Mouse (Mus musculus) C2C12 (cell line): ENCODE results near the gene Mapk13.

Source experiments
- CEBPB ChIP-seq: IDR thresholded peaks from one replicate; pipeline ENCODE4 v1.6.1; 2011; ENCODE audit warnings: low read depth, mild to moderate bottlenecking, control low read depth, moderate library complexity
- CTCF ChIP-seq: IDR thresholded peaks from one replicate; pipeline ENCODE4 v1.5.1; 2011; ENCODE audit not compliant: control insufficient read depth, insufficient read depth, insufficient read length
- FOSL1 ChIP-seq: IDR thresholded peaks from one replicate; pipeline ENCODE4 v1.8.0; 2011; ENCODE audit warnings: mild to moderate bottlenecking, low read length; ENCODE audit not compliant: poor library complexity, insufficient read depth, severe bottlenecking
- MAX ChIP-seq: IDR thresholded peaks from one replicate; pipeline ENCODE4 v1.6.1; 2011; ENCODE audit warnings: mild to moderate bottlenecking, control low read depth
- MYOD1 ChIP-seq: IDR thresholded peaks from one replicate; pipeline ENCODE4 v1.6.1; 2011; ENCODE audit warnings: low read depth; ENCODE audit not compliant: control insufficient read depth, insufficient read length
- MYOG ChIP-seq: IDR thresholded peaks from one replicate; pipeline ENCODE4 v1.6.1; 2011; ENCODE audit not compliant: control insufficient read depth, insufficient read length; ENCODE audit errors: extremely low read depth
- USF1 ChIP-seq: IDR thresholded peaks from one replicate; pipeline ENCODE4 v1.6.1; 2011; ENCODE audit warnings: low read depth, mild to moderate bottlenecking, control low read depth, moderate library complexity

DNA sequence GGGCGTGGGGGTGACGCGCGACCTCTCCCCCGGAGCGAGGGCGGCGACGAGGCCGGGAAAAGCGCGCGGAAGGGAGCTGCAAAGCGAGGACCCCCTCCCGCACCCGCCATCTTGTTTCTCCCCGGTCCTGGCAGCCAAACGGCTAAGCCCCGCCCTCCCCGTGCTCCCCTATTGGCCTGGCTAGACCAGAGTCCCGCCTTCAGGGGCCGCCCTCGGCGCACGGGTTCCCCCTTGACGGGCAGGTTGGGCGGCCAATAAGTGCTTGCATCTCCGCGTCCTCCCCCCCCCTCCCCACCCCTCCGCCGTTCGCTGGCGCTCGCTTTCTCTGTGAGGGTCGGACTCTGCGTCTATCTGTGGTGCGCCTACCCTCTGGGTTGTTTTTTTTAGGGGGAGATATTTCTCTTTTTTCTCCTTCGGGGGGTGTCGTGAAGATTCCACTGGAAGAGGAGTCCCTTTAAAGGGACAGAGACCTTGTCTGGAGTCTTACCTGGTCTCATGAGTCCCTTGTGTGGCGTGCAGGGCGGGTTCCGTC, 32.4 kb downstream of the Mapk13 start:
- TF ChIP-seq MAX (no peak), CTCF (no peak), CEBPB (no peak), USF1 (no peak), MYOD1 (no peak), MYOG (no peak), FOSL1 (no peak)
